Mouse (Mus musculus): Measurements from ENCODE around the gene Lrch2.
"Not testable (repeated sequence)": the region's sequence is repeated elsewhere in the genome, so short reads cannot be mapped to it uniquely, and the experiment has no call there.

Gene Lrch2

DNA sequence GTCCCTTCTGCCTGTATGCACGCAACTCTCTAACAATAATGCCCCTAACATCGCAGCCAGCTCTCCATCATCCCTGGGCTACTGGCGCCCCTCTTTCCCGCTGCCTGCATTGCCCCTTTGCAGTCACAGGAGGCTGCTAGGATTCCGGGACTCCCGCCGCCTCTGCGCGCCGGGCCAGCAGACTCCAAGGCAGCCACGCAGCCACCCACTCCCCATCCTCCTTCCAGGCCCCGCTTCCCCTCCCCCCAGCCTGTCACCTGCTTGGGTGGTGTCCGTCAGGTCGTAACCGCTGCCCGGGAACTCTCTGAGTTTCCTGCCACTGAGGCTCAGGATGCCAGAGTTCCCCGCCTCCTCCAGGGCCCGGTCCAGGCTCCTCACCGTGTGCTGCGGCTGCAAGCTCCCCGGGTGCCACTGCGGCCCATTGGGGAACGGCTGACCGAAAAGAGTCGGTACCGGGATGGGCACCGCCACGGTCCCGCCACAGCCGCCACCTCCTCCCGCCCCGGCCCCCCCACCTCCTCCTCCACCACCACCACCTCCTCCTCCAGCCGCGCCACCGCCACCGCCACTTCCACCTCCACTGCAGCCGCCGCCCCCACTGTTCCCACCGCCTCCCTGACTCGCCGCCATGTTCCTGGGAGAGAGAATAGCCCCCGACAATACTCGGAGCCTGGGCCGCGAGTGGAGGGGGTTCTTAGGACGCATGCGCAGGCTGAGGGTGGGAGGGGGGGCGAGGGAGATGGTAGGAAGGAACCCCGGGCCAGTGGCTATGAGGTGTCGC, at the start of gene Lrch2:
TSS of gene Lrch2 (minus strand) at position 661 of the 781 bp plus-strand sequence.
- DNase-seq (ENCODE audit: low read depth, low spot score), result peak; percentile 24

DNA sequence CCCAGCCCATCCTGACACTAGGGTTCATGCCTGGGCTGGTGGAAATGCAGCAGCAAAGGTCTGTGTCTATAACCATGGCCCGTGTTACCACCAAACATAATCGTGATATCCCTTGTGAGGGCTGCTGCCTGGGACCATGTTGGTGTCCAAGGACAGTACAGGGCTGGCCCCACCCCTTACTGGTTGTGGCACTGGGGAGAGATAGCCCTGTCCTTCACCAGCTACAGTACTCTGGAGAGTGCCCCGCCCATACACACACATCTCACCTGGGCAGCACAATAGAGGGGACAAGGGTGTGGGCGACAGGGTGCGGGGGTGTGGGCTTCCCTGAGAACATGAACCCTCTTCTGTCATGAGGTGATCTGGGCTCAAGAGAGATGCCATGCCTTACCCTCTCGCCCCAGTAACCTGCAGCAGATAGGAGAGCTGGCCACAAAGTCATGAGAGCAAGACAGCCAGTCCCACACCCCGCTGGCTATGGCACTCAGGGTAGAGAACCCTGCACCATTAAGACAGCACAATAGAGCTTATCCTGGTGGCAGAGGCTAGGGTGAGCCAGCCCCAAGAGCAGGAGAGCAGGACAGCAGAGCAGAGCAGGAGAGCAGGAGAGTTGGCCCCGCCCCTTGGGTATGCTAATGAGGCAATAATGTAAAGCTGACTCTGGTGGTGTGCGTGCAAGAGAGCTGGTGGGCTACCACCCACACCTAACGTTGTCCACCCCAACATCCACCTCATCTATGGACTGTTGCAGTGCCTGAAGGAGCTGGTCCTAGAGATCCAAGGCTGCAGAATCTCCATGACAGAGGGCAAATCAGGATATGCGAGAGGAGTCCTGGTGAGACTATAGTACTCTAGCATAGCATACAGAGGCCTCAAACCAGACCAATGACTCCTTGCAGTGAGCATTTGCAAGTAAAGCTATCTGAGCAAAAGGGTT, 12.7 kb downstream of the Lrch2 start:
- DNase-seq (ENCODE audit: low read depth, low spot score), result no peak

DNA sequence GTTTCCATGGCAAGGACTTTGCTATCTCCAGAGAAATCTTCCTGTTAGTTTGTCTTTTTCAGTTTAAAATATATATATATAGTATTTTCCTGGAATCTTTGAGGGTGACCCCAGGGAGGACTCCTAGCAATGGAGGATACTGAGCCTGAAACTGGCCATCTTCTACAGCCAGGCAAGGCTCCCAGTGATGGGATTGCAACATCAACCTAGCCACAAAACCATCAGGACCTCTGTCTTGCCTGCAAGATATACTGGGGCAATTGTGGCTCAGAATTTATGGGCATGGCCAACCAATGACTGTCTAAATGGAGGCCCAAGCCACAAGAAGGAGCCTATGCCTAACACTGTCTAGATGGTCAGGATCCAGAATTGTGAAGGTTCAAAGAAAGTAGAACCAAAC, 15.5 kb downstream of the Lrch2 start:
- DNase-seq (ENCODE audit: low read depth, low spot score), result no peak

- DNase-seq (ENCODE audit: low read depth, low spot score), result not testable (repeated sequence)
Observed at GRCm38 (mm10) chrX:147537117-147537516, 16.8 kb downstream of the Lrch2 start.

GRCm38 (mm10) chrX:147535616-147536015, 18.3 kb downstream of the Lrch2 start:
- no peak for DNase-seq (ENCODE audit: low read depth, low spot score)

- no peak for DNase-seq (ENCODE audit: low read depth, low spot score)
Observed at GRCm38 (mm10) chrX:147531675-147532074, 22.2 kb downstream of the Lrch2 start.

DNA sequence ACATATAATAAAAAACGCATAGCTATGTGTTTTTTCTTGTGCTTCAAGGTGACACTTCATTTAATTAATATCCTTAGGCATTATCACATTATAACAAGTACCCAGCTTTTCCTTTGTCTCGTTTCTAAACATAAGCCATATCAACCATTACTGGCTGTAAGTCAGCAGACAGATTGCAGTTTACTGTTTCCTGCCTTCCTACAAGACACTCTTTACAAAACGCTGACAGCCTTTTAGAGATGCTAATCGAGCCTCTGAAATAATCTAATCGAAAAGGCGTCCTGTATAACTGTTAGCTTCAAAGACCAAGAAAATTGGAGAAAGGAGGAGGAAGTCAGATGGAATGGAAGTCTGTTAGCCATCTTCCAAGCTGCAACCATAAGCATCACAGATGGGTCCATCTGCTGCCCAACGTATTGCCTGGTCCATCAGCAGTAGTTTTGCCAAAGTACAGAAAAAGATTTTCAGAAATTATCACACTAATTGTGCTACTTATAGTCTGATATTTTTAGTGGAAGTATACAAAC, 26.2 kb downstream of the Lrch2 start:
- no peak for DNase-seq (ENCODE audit: low read depth, low spot score)

DNA sequence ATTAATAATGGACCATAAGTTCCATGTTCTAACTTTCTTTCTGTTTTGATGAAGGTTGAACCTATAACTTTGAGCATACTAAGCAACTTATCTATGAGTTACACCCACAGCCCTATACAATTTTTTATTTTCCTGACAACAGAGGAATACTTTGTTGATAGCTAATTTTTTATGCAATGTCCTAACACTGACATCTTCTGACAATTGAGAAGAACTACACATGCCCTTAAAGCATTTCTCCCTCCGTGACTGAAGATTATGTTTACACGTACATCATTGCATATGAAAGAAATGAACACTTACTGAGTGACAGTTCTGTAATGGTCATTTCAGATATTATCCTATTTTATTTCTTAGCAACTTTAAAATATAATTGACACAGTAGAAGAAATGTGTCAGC, 64.3 kb downstream of the Lrch2 start:
- DNase-seq (ENCODE audit: low read depth, low spot score), result no peak

GRCm38 (mm10) chrX:147453610-147454009, 100.3 kb downstream of the Lrch2 start, which contains the start of gene Vmn1r239-ps:
Gene Vmn1r239-ps (minus strand): TSS chrX:147453710.
- DNase-seq (ENCODE audit: low read depth, low spot score), result not testable (repeated sequence)

DNA sequence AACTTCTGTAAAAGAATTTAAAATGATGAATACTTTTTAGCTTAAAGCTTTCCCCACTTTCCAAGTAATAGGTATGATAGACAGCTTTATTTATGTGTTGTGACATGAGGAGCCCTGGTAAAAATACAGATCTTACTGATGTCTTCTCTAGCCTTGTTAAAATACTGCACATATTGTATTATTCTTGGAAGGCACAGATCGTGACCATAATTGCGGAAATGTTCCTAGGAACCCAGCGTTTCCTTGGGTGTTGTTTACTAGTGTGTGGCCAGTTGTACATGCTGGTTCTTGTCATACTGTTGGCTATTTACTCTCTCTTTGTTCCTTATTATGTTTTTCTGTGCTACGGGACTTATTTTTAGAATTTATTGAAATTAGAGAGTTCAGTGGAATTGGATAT, 110.5 kb downstream of the Lrch2 start:
- DNase-seq (ENCODE audit: low read depth, low spot score), result no peak

DNA sequence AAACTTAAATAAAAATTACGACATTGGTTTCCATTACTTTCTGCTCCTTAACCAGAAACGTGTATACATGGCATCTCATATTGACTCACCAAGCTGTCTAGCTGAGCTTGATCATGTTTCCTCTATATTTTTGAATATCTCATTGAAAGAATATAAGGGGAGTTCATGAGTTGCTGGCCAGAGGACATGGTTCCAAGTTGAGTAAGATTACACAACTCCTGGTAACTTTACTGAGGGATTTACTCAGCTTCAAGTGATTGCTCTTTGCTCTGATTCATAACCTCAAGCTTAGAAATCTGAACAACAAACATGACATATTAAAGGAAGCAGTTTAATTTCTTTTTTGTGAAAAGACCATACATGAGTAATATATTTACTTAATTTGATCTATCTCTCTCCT, 118.5 kb downstream of the Lrch2 start:
- DNase-seq (ENCODE audit: low read depth, low spot score), result no peak

DNA sequence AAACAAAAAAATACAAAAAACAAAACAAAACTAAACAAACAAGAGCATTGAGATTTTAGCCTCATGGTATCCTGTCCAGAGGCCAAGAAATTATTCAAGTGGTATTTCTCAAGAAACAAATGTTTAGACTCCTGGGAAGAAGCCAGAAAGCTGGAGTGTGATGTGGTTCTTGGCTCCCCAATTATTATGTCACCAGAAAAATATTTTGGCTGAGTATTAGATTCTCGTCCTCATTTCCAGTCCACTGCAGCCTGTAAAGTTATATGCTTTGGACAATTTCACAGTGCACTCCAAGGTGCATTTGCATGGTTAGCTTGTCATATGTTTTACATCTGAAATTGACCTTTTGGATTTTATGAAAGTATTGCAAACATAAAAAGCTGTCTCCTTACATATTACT, 124.1 kb downstream of the Lrch2 start:
- no peak for DNase-seq (ENCODE audit: low read depth, low spot score)

GRCm38 (mm10) chrX:147429129-147429528, 124.8 kb downstream of the Lrch2 start, which contains the start of gene Il13ra2:
Gene Il13ra2 (minus strand): TSS chrX:147429192.
- no peak for DNase-seq (ENCODE audit: low read depth, low spot score)

All from telencephalon, adult 2 months (tissue).